Mouse (Mus musculus) midbrain, embryonic 10.5 days (tissue): Measurements from ENCODE around the gene Ryr3. TPM values are rescaled to one million over a fixed set of nuclear protein-coding genes. Genes with fewer than 3 reads are reported as not detected.

Experiments used
- DNase-seq: peaks from one replicate; pipeline ENCODE4 v3.0.0-alpha.2; 2017; ENCODE audit warnings: low spot score
- H3K27ac ChIP-seq: fragments of 300-500 bp; sonication (generic); replicated peaks from 2 replicates; pipeline ENCODE4 v1.5.1; 2016; ENCODE audit warnings: mild to moderate bottlenecking
- H3K27me3 ChIP-seq: fragments of 300-500 bp; sonication (generic); 2 replicates; pipeline ENCODE4 v1.6.1; 2016; ENCODE audit warnings: low read depth, mild to moderate bottlenecking; ENCODE audit not compliant: poor library complexity, severe bottlenecking
- H3K36me3 ChIP-seq: fragments of 300-500 bp; sonication (generic); 2 replicates; pipeline ENCODE4 v1.6.1; 2016; ENCODE audit warnings: mild to moderate bottlenecking, moderate library complexity
- H3K4me1 ChIP-seq: fragments of 300-500 bp; sonication (generic); 2 replicates; pipeline ENCODE4 v1.6.1; 2016
- H3K4me3 ChIP-seq: fragments of 300-500 bp; sonication (generic); 2 replicates; pipeline ENCODE4 v1.5.1; 2016; ENCODE audit warnings: mild to moderate bottlenecking, moderate library complexity
- H3K9me3 ChIP-seq: fragments of 300-500 bp; sonication (generic); replicated peaks from 2 replicates; pipeline ENCODE4 v1.6.1; 2016; ENCODE audit warnings: mild to moderate bottlenecking
- WGBS: fragments of 180-500 bp; shearing (Covaris S2); methylation state at CpG from one replicate; pipeline ENCODE4 v1.1.7; 2016; 5-methylcytosine and 5-hydroxymethylcytosine counted together
- polyA plus RNA-seq: library from polyadenylated mRNA; unstranded; fragments of >200 nt; fragmentation: Nextera tagmentation; extraction: Ambion mirVana; gene quantifications from 2 replicates; pipeline ENCODE4 v1.2.1, GENCODE M21; 2016

Gene Ryr3
- polyA plus RNA-seq: 1.0 and 1.9 TPM in 2 replicates

GRCm38 (mm10) chr2:113216746-113217461, at the start of gene Ryr3:
Ryr3 (minus strand) TSS chr2:113217096.
- Histone ChIP-seq H3K36me3 (no peaks in the 10 kb centered on the region), H3K9me3 (no peaks in the 10 kb centered on the region; the same call in 1 of the 2 replicates), H3K27me3 (peaks cover 48% of the 10 kb centered on the region), H3K4me1 (peaks cover 16% of the 10 kb centered on the region), H3K4me3 (peak within 1 kb of the TSS; percentile 72), H3K27ac (peak within 1 kb of the TSS; percentile 84)
- peak; percentile 82 for DNase-seq
- WGBS: under 1% methylated on average over 64 of the region's 72 CpGs

GRCm38 (mm10) chr2:113238871-113239270, 22.0 kb upstream of the Ryr3 start:
- DNase-seq: no peak
- H3K4me3 ChIP-seq: no peak overlapping the region
- H3K27me3 ChIP-seq: no peaks in the 10 kb centered on the region
- 86% methylated on average over 5 of the region's 5 CpGs for WGBS
- no peaks in the 10 kb centered on the region for H3K4me1 ChIP-seq
- no peaks in the 10 kb centered on the region for H3K36me3 ChIP-seq
- no peak overlapping the region for H3K27ac ChIP-seq
- no peaks in the 10 kb centered on the region for H3K9me3 ChIP-seq

GRCm38 (mm10) chr2:113236993-113237392, 20.1 kb upstream of the Ryr3 start:
- WGBS: 91% methylated on average over 1 of the region's 1 CpGs
- DNase-seq: no peak
- H3K4me3 ChIP-seq: no peak overlapping the region
- H3K27me3 ChIP-seq: no peaks in the 10 kb centered on the region
- no peaks in the 10 kb centered on the region for H3K36me3 ChIP-seq
- no peak overlapping the region for H3K27ac ChIP-seq
- H3K9me3 ChIP-seq: no peaks in the 10 kb centered on the region
- H3K4me1 ChIP-seq: no peaks in the 10 kb centered on the region

GRCm38 (mm10) chr2:113234559-113234958, 17.7 kb upstream of the Ryr3 start:
- Histone ChIP-seq H3K4me3 (no peak overlapping the region), H3K9me3 (no peaks in the 10 kb centered on the region), H3K27me3 (no peaks in the 10 kb centered on the region), H3K27ac (no peak overlapping the region), H3K36me3 (no peaks in the 10 kb centered on the region), H3K4me1 (no peaks in the 10 kb centered on the region)
- no peak for DNase-seq
- WGBS: 29% methylated on average over 3 of the region's 3 CpGs

GRCm38 (mm10) chr2:113233356-113233755, 16.5 kb upstream of the Ryr3 start:
- Histone ChIP-seq H3K4me1 (no peaks in the 10 kb centered on the region), H3K36me3 (no peaks in the 10 kb centered on the region), H3K27ac (no peak overlapping the region), H3K27me3 (no peaks in the 10 kb centered on the region), H3K9me3 (no peaks in the 10 kb centered on the region), H3K4me3 (no peak overlapping the region)
- WGBS: 61% methylated on average over 3 of the region's 3 CpGs
- no peak for DNase-seq

- H3K9me3 ChIP-seq: no peaks in the 10 kb centered on the region; the same call in 1 of the 2 replicates
- 4% methylated on average over 23 of the region's 23 CpGs for WGBS
- H3K27me3 ChIP-seq: peaks cover 48% of the 10 kb centered on the region
- peak; percentile 53 for DNase-seq
- no peaks in the 10 kb centered on the region for H3K36me3 ChIP-seq
- H3K4me1 ChIP-seq: peaks cover 16% of the 10 kb centered on the region
- peak overlapping the region; percentile 84 for H3K27ac ChIP-seq
- peak overlapping the region; percentile 72 for H3K4me3 ChIP-seq
Measured at GRCm38 (mm10) chr2:113216105-113216745, 671 bp downstream of the Ryr3 start.

- Histone ChIP-seq H3K4me3 (no peak overlapping the region), H3K27ac (no peak overlapping the region), H3K9me3 (no peaks in the 10 kb centered on the region), H3K36me3 (no peaks in the 10 kb centered on the region), H3K27me3 (peaks cover 10% of the 10 kb centered on the region), H3K4me1 (peaks cover 5% of the 10 kb centered on the region; the same call in 1 of the 2 replicates)
- WGBS: 84% methylated on average over 3 of the region's 3 CpGs
- no peak for DNase-seq
Measured at GRCm38 (mm10) chr2:113210023-113210422, 6.9 kb downstream of the Ryr3 start.

- no peaks in the 10 kb centered on the region for H3K9me3 ChIP-seq
- H3K36me3 ChIP-seq: no peaks in the 10 kb centered on the region
- no peak overlapping the region for H3K4me3 ChIP-seq
- H3K27ac ChIP-seq: no peak overlapping the region
- 92% methylated on average over 9 of the region's 9 CpGs for WGBS
- no peak for DNase-seq
- peaks cover 5% of the 10 kb centered on the region; the same call in 1 of the 2 replicates for H3K4me1 ChIP-seq
- peaks cover 3% of the 10 kb centered on the region; the same call in 1 of the 2 replicates for H3K27me3 ChIP-seq
Measured at GRCm38 (mm10) chr2:113209263-113209662, 7.6 kb downstream of the Ryr3 start.

GRCm38 (mm10) chr2:113202857-113203256, 14.0 kb downstream of the Ryr3 start:
- no peak overlapping the region for H3K4me3 ChIP-seq
- WGBS: 82% methylated on average over 6 of the region's 6 CpGs
- H3K36me3 ChIP-seq: no peaks in the 10 kb centered on the region
- no peak for DNase-seq
- no peak overlapping the region for H3K27ac ChIP-seq
- no peaks in the 10 kb centered on the region for H3K27me3 ChIP-seq
- H3K4me1 ChIP-seq: peaks cover 5% of the 10 kb centered on the region; the same call in 1 of the 2 replicates
- H3K9me3 ChIP-seq: no peaks in the 10 kb centered on the region

- no peak for DNase-seq
- Histone ChIP-seq H3K9me3 (no peaks in the 10 kb centered on the region), H3K27me3 (no peaks in the 10 kb centered on the region), H3K27ac (no peak overlapping the region), H3K4me3 (no peak overlapping the region), H3K4me1 (no peaks in the 10 kb centered on the region), H3K36me3 (no peaks in the 10 kb centered on the region)
- 100% methylated on average over 1 of the region's 2 CpGs for WGBS
Measured at GRCm38 (mm10) chr2:113199030-113199679, 17.7 kb downstream of the Ryr3 start.

- WGBS: 80% methylated on average over 6 of the region's 6 CpGs
- Histone ChIP-seq H3K9me3 (no peaks in the 10 kb centered on the region), H3K4me1 (no peaks in the 10 kb centered on the region), H3K4me3 (no peak overlapping the region), H3K27me3 (no peaks in the 10 kb centered on the region), H3K36me3 (no peaks in the 10 kb centered on the region), H3K27ac (no peak overlapping the region)
- DNase-seq: no peak
Measured at GRCm38 (mm10) chr2:113187158-113187557, 29.7 kb downstream of the Ryr3 start.

- no peaks in the 10 kb centered on the region for H3K36me3 ChIP-seq
- no peaks in the 10 kb centered on the region for H3K9me3 ChIP-seq
- no peak overlapping the region for H3K27ac ChIP-seq
- DNase-seq: no peak
- H3K4me3 ChIP-seq: no peak overlapping the region
- 67% methylated on average over 5 of the region's 5 CpGs for WGBS
- no peaks in the 10 kb centered on the region for H3K4me1 ChIP-seq
- H3K27me3 ChIP-seq: no peaks in the 10 kb centered on the region
Measured at GRCm38 (mm10) chr2:113181701-113182100, 35.2 kb downstream of the Ryr3 start.

GRCm38 (mm10) chr2:113178047-113178446, 38.8 kb downstream of the Ryr3 start:
- Histone ChIP-seq H3K36me3 (no peaks in the 10 kb centered on the region), H3K4me3 (no peak overlapping the region), H3K27me3 (no peaks in the 10 kb centered on the region), H3K9me3 (no peaks in the 10 kb centered on the region), H3K27ac (no peak overlapping the region), H3K4me1 (0 out of 2 replicates have a peak, but pooled peaks cover 4% of the 10 kb centered on the region)
- DNase-seq: no peak
